9 mouse cellular contexts compared by ENCODE assay signal in the genomic region with DNA sequence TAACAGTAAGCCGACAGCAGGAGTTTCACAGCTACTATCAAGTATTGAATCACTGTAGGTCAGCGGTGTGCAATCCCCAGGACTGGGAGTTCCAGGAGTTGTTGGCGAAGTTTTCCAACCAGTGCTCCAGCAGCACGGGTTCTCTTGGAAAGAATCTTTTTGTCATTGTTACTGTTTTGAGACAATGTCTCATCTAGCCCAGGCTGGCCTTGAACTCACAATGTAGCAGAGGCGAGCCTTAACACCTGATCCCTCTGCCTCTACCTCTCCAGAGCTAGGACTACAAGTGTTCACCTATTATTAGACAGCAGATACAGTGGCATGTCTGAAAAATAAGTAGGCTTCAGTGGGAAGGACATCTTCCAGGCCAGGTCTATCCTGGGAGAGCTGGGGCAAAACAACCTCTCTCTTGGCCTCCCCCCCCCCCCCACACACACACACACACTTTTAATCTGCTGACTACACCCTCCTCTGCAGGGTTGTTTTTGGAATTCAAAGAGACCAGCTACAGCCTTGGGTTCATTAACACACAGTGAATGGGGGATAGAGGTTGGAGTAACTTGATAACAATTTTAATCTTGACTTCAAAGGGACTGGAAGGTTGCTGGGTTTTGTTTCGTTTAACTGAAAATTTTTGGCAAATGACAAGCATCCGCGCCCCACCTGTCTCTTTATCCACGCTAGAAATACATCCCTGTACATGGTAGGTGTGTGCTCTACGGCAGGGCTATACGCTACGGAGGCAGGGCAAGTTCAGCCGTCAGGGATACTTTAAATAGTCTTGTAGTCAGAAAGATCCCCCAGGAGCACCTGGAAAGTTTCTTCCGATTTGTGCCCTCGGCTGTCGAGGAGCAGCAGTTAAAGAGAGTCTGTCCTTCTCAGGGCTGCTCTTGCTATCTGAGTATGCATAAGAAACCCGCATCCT.
DNase-seq lines count a peak whose midpoint lies in the region; ATAC-seq and TF ChIP-seq lines count a peak whose summit lies in the region.
"Had no signal": no experiment of that assay in that cellular context is flagged by ENCODE, and none has a peak within 500 bp of the region (broad histone marks: within the 10 kb centered on the region; RNA-seq: fewer than 3 reads in every experiment).

No protein-coding gene starts in this region.

- peak overlapping the region; percentile 48 for H3K4me3 ChIP-seq in heart, embryonic 11.5 days (ENCODE audit: low read depth, low read length)
- H3K4me3 ChIP-seq in ES-Bruce4 (ENCODE audit: low read depth, low read length) = peak overlapping the region; percentile 62
- no peak overlapping the region for H3K4me3 ChIP-seq in forebrain, embryonic 16.5 days (replicated peaks; ENCODE audit: low read length)
- H3K4me3 ChIP-seq in liver, embryonic 16.5 days (ENCODE audit: low read depth, low read length) = peak overlapping the region; percentile 47; the same call in 1 of the 2 replicates

- TF ChIP-seq EP300 in ES-Bruce4 (IDR thresholded peaks at IDR 0.05; ENCODE audit: insufficient read depth, low read depth, low read length) = no peak

- no peaks in the 10 kb centered on the region; the same call in 1 of the 2 replicates for H3K27me3 ChIP-seq in heart, embryonic 11.5 days (ENCODE audit: control insufficient read depth, insufficient read depth, low read length)
- no peaks in the 10 kb centered on the region for H3K27me3 ChIP-seq in ES-Bruce4 (ENCODE audit: control insufficient read depth, insufficient read depth, low read length, poor library complexity, severe bottlenecking)
- peaks cover 4% of the 10 kb centered on the region; the same call in 1 of the 2 replicates for H3K27me3 ChIP-seq in forebrain, embryonic 16.5 days (replicated peaks; ENCODE audit: control insufficient read depth, insufficient read depth, low read length)
- peaks cover 22% of the 10 kb centered on the region for H3K27me3 ChIP-seq in liver, embryonic 16.5 days (ENCODE audit: control insufficient read depth, insufficient read depth, low read depth, low read length)

- no peaks in the 10 kb centered on the region for H3K9me3 ChIP-seq in heart, embryonic 11.5 days (replicated peaks; ENCODE audit: control insufficient read depth, low read length)
- H3K9me3 ChIP-seq in ES-Bruce4 (replicated peaks; ENCODE audit: control insufficient read depth, insufficient read depth, low read length, poor library complexity, severe bottlenecking) = no peaks in the 10 kb centered on the region
- no peaks in the 10 kb centered on the region for H3K9me3 ChIP-seq in forebrain, embryonic 16.5 days (ENCODE audit: control insufficient read depth, low read length)
- no peaks in the 10 kb centered on the region for H3K9me3 ChIP-seq in liver, embryonic 16.5 days (replicated peaks; ENCODE audit: control insufficient read depth, low read length)

- peak overlapping the region; percentile 71 for H3K4me2 ChIP-seq in heart, embryonic 11.5 days
- peak overlapping the region; percentile 50 for H3K4me2 ChIP-seq in forebrain, embryonic 16.5 days (ENCODE audit: low read length)
- H3K4me2 ChIP-seq in liver, embryonic 16.5 days (ENCODE audit: low read depth, low read length) = peak overlapping the region; percentile 52; the same call in 1 of the 2 replicates

- ATAC-seq in heart, embryonic 11.5 days (replicated peaks; ENCODE audit: insufficient number of reproducible peaks, low FRiP score, low TSS enrichment) = no peak
- no peak for ATAC-seq in forebrain, embryonic 16.5 days
- ATAC-seq in liver, embryonic 16.5 days (ENCODE audit: low read depth) = no peak
- no peak for ATAC-seq in monocyte, adult 5-6 weeks (replicated peaks; ENCODE audit: insufficient number of reproducible peaks, low FRiP score, low TSS enrichment, poor library complexity, severe bottlenecking)
- ATAC-seq: CD4-positive, CD25-positive, alpha-beta regulatory T cell, adult 4 months had no signal

- peak overlapping the region; percentile 83 for H3K27ac ChIP-seq in heart, embryonic 11.5 days (ENCODE audit: low read depth, low read length)
- H3K27ac ChIP-seq in ES-Bruce4 (ENCODE audit: insufficient read depth, low read length) = peak overlapping the region; percentile 96
- no peak overlapping the region for H3K27ac ChIP-seq in forebrain, embryonic 16.5 days (ENCODE audit: low read length)
- H3K27ac ChIP-seq in liver, embryonic 16.5 days (ENCODE audit: low read length) = no peak overlapping the region

- no peak for TF ChIP-seq CTCF in ES-Bruce4 (IDR thresholded peaks at IDR 0.05; ENCODE audit: low read depth, low read length)

- TF ChIP-seq POLR2A in ES-Bruce4 (IDR thresholded peaks at IDR 0.05; ENCODE audit: insufficient read depth, low read length) = no peak

- DNase-seq in heart, adult 11 months = no peak
- DNase-seq in urinary bladder, adult 2 months (ENCODE audit: low spot score) = no peak
- DNase-seq in ovary, adult 18-20 months (ENCODE audit: low spot score) = no peak

- WGBS in heart, embryonic 11.5 days (ENCODE audit: insufficient replicate concordance) = 28% methylated on average over 17 of the region's 17 CpGs
- WGBS in forebrain, embryonic 16.5 days = 36% methylated on average over 17 of the region's 17 CpGs
- 27% methylated on average over 17 of the region's 17 CpGs for WGBS in liver, embryonic 16.5 days (ENCODE audit: insufficient replicate concordance)

- no peaks in the 10 kb centered on the region for H3K36me3 ChIP-seq in heart, embryonic 11.5 days (ENCODE audit: control insufficient read depth, insufficient read depth, low read length)
- H3K36me3 ChIP-seq in ES-Bruce4 (ENCODE audit: control insufficient read depth, insufficient read depth, low read length, poor library complexity, severe bottlenecking) = no peaks in the 10 kb centered on the region
- no peaks in the 10 kb centered on the region for H3K36me3 ChIP-seq in forebrain, embryonic 16.5 days (ENCODE audit: control insufficient read depth, insufficient read depth)
- H3K36me3 ChIP-seq in liver, embryonic 16.5 days (ENCODE audit: control insufficient read depth, insufficient read depth) = no peaks in the 10 kb centered on the region

- H3K4me1 ChIP-seq in heart, embryonic 11.5 days (ENCODE audit: control insufficient read depth, insufficient read depth, low read length) = peaks cover 16% of the 10 kb centered on the region; the same call in 1 of the 2 replicates
- H3K4me1 ChIP-seq in ES-Bruce4 (ENCODE audit: control insufficient read depth, insufficient read depth, low read length) = peaks cover 14% of the 10 kb centered on the region
- peaks cover 24% of the 10 kb centered on the region for H3K4me1 ChIP-seq in forebrain, embryonic 16.5 days (replicated peaks; ENCODE audit: control insufficient read depth, insufficient read depth, low read length)
- peaks cover 8% of the 10 kb centered on the region for H3K4me1 ChIP-seq in liver, embryonic 16.5 days (ENCODE audit: control insufficient read depth, low read depth, low read length)

- peak overlapping the region; percentile 76 for H3K9ac ChIP-seq in heart, embryonic 11.5 days (ENCODE audit: low read depth, low read length)
- peak overlapping the region; percentile 93 for H3K9ac ChIP-seq in ES-Bruce4 (ENCODE audit: low read depth, poor library complexity, severe bottlenecking)
- peak overlapping the region; percentile 50 for H3K9ac ChIP-seq in forebrain, embryonic 16.5 days (replicated peaks; ENCODE audit: low read depth, low read length)
- no peak overlapping the region for H3K9ac ChIP-seq in liver, embryonic 16.5 days (ENCODE audit: low read depth, low read length)

Comparison
In these comparisons a context has a peak if more than half of its experiments do, and no peak if none do; other contexts are left out.
1. H3K27ac ChIP-seq: peak in heart, embryonic 11.5 days (single experiment) and ES-Bruce4 (single experiment); none in forebrain, embryonic 16.5 days (single experiment) and liver, embryonic 16.5 days (single experiment).
2. Peak in every context shown above with its lines, with median percentiles within 50 percentile points of each other: H3K4me2 ChIP-seq.